Mouse (Mus musculus): ENCODE data around the gene Bsx. TPM values are rescaled to one million over a fixed set of nuclear protein-coding genes. Genes with fewer than 3 reads are reported as not detected.

The Bsx gene
- not detected for polyA plus RNA-seq (2015; fragmentation: Illumina TruSeq; extraction: RNeasy Lipid Tissue Mini Kit (QIAGEN cat#74804); ENCODE audit: low read depth, low replicate concordance)

GRCm38 (mm10) chr9:40873556-40874470 lies at the start of gene Bsx:
Bsx (plus strand) TSS chr9:40874127.

Other genes with a start within 250 kb of the Bsx start
- not detected for gene Gm21915, start 203.5 kb upstream of the Bsx start, polyA plus RNA-seq (2015; fragmentation: Illumina TruSeq; extraction: RNeasy Lipid Tissue Mini Kit (QIAGEN cat#74804); ENCODE audit: low read depth, low replicate concordance)
- gene Clmp, start 188.2 kb upstream of the Bsx start, polyA plus RNA-seq (2015; fragmentation: Illumina TruSeq; extraction: RNeasy Lipid Tissue Mini Kit (QIAGEN cat#74804); ENCODE audit: low read depth, low replicate concordance) = 15.5 TPM
- gene Hspa8, start 73.1 kb upstream of the Bsx start, polyA plus RNA-seq (2015; fragmentation: Illumina TruSeq; extraction: RNeasy Lipid Tissue Mini Kit (QIAGEN cat#74804); ENCODE audit: low read depth, low replicate concordance) = 2,612 TPM
- gene Jhy, start 90.0 kb downstream of the Bsx start, polyA plus RNA-seq (2015; fragmentation: Illumina TruSeq; extraction: RNeasy Lipid Tissue Mini Kit (QIAGEN cat#74804); ENCODE audit: low read depth, low replicate concordance) = 0.40 TPM
- gene Crtam, start 130.5 kb downstream of the Bsx start, polyA plus RNA-seq (2015; fragmentation: Illumina TruSeq; extraction: RNeasy Lipid Tissue Mini Kit (QIAGEN cat#74804); ENCODE audit: low read depth, low replicate concordance) = not detected